Mouse (Mus musculus): ENCODE results near the gene Otulinl. TPM values are rescaled to one million over a fixed set of nuclear protein-coding genes. Genes with fewer than 3 reads are reported as not detected.

The Otulinl gene
- polyA plus RNA-seq, 1 experiment from 2014 or later: 18.1 TPM

Other genes starting within 250 kb of the Otulinl start
- 15.3 and 18.5 TPM in 2 replicates for gene Ank, start 214.9 kb downstream of the Otulinl start, polyA plus RNA-seq (2015; fragmentation: Nextera tagmentation; extraction: Ambion mirVana)
- gene Otulin, start 50.9 kb downstream of the Otulinl start, polyA plus RNA-seq (2015; fragmentation: Nextera tagmentation; extraction: Ambion mirVana): 30.4 and 31.7 TPM in 2 replicates

All from stomach, embryonic 15.5 days (tissue).